Mouse (Mus musculus): Measurements from ENCODE around the gene Dnaic2. TPM values are rescaled to one million over a fixed set of nuclear protein-coding genes. Genes with fewer than 3 reads are reported as not detected.

Dnaic2 gene
- polyA plus RNA-seq, 1 experiment from 2014 or later: 0.25 TPM

DNA sequence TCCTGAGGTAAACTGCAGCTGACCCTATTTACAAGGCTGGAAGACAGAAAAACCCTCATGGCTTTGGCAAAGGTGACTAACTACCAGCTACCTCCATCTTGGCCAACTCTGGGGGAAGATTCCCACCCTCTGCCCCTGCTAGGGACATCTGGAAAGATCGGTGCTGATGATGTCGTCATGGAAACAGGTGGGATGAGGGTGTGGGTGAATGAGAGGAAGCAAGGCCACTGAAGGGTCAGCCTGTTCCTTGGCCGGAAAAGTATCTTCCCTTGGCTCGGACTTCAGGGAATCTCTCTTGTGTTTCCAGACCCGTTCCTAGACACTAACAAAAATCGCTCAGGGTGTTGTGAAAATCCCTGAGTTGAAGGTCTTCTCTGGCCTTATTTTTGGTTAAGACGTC, 11.7 kb upstream of the Dnaic2 start:
- H3K9ac ChIP-seq (ENCODE audit: low read length): no peak overlapping the region
- H3K27ac ChIP-seq (ENCODE audit: low read length): no peak overlapping the region
- ATAC-seq (ENCODE audit: insufficient read depth, low FRiP score): no peak
- no peaks in the 10 kb centered on the region for H3K9me3 ChIP-seq (replicated peaks; ENCODE audit: control insufficient read depth, low read length)
- 70% methylated on average over 7 of the region's 7 CpGs for WGBS
- no peak overlapping the region for H3K4me2 ChIP-seq (ENCODE audit: low read depth, low read length)
- H3K4me1 ChIP-seq (ENCODE audit: control insufficient read depth, insufficient read depth, low read length): no peaks in the 10 kb centered on the region
- H3K4me3 ChIP-seq (replicated peaks; ENCODE audit: low read length): no peak overlapping the region
- no peaks in the 10 kb centered on the region for H3K36me3 ChIP-seq (ENCODE audit: control insufficient read depth, insufficient read depth, low read length)
- no peaks in the 10 kb centered on the region for H3K27me3 ChIP-seq (ENCODE audit: control insufficient read depth, insufficient read depth, low read length)

DNA sequence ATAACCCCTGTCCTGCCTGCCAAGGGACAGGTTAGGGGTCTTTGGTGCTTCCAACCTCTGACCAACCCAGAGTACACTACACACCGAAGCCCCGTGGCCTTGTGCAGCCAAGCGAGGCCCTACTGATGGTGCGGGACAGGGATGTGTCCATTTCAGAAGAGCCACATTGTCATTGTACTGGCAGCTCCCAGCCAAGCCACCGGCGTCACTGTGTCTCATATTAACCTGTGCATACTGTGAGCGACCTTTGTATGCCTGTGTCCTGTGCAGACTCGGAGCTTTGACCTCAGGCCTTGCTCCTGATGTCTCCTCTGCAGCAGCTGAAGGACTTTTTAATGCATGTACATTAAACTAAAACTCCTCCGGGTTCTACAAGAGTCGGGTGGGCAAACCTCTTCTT, 6.7 kb upstream of the Dnaic2 start:
- peaks cover 9% of the 10 kb centered on the region for H3K4me1 ChIP-seq (ENCODE audit: control insufficient read depth, insufficient read depth, low read length)
- H3K27me3 ChIP-seq (ENCODE audit: control insufficient read depth, insufficient read depth, low read length): no peaks in the 10 kb centered on the region
- no peak overlapping the region for H3K4me3 ChIP-seq (replicated peaks; ENCODE audit: low read length)
- no peak overlapping the region for H3K4me2 ChIP-seq (ENCODE audit: low read depth, low read length)
- H3K27ac ChIP-seq (ENCODE audit: low read length): no peak overlapping the region
- 86% methylated on average over 10 of the region's 10 CpGs for WGBS
- no peaks in the 10 kb centered on the region for H3K36me3 ChIP-seq (ENCODE audit: control insufficient read depth, insufficient read depth, low read length)
- ATAC-seq (ENCODE audit: insufficient read depth, low FRiP score): no peak
- H3K9ac ChIP-seq (ENCODE audit: low read length): no peak overlapping the region
- no peaks in the 10 kb centered on the region for H3K9me3 ChIP-seq (replicated peaks; ENCODE audit: control insufficient read depth, low read length)

GRCm38 (mm10) chr11:114722438-114722837, 4.8 kb upstream of the Dnaic2 start:
- Histone ChIP-seq H3K36me3 (ENCODE audit: control insufficient read depth, insufficient read depth, low read length) (no peaks in the 10 kb centered on the region), H3K27me3 (ENCODE audit: control insufficient read depth, insufficient read depth, low read length) (no peaks in the 10 kb centered on the region), H3K4me2 (ENCODE audit: low read depth, low read length) (no peak overlapping the region), H3K4me3 (replicated peaks; ENCODE audit: low read length) (no peak overlapping the region), H3K27ac (ENCODE audit: low read length) (no peak overlapping the region), H3K4me1 (ENCODE audit: control insufficient read depth, insufficient read depth, low read length) (peaks cover 12% of the 10 kb centered on the region), H3K9me3 (replicated peaks; ENCODE audit: control insufficient read depth, low read length) (no peaks in the 10 kb centered on the region), H3K9ac (ENCODE audit: low read length) (no peak overlapping the region)
- 75% methylated on average over 8 of the region's 8 CpGs for WGBS
- ATAC-seq (ENCODE audit: insufficient read depth, low FRiP score): no peak

- H3K36me3 ChIP-seq (ENCODE audit: control insufficient read depth, insufficient read depth, low read length): no peaks in the 10 kb centered on the region
- no peaks in the 10 kb centered on the region for H3K27me3 ChIP-seq (ENCODE audit: control insufficient read depth, insufficient read depth, low read length)
- no peak for ATAC-seq (ENCODE audit: insufficient read depth, low FRiP score)
- H3K27ac ChIP-seq (ENCODE audit: low read length): no peak overlapping the region
- no peaks in the 10 kb centered on the region for H3K9me3 ChIP-seq (replicated peaks; ENCODE audit: control insufficient read depth, low read length)
- WGBS: 65% methylated on average over 13 of the region's 13 CpGs
- peaks cover 15% of the 10 kb centered on the region for H3K4me1 ChIP-seq (ENCODE audit: control insufficient read depth, insufficient read depth, low read length)
- H3K9ac ChIP-seq (ENCODE audit: low read length): no peak overlapping the region
- H3K4me2 ChIP-seq (ENCODE audit: low read depth, low read length): no peak overlapping the region
- no peak overlapping the region for H3K4me3 ChIP-seq (replicated peaks; ENCODE audit: low read length)
Measured at GRCm38 (mm10) chr11:114723030-114723429, 4.2 kb upstream of the Dnaic2 start.

GRCm38 (mm10) chr11:114724787-114725590, 2.2 kb upstream of the Dnaic2 start:
- Histone ChIP-seq H3K4me3 (replicated peaks; ENCODE audit: low read length) (no peak overlapping the region), H3K27ac (ENCODE audit: low read length) (peak overlapping the region; percentile 64), H3K9ac (ENCODE audit: low read length) (no peak overlapping the region), H3K36me3 (ENCODE audit: control insufficient read depth, insufficient read depth, low read length) (no peaks in the 10 kb centered on the region), H3K9me3 (replicated peaks; ENCODE audit: control insufficient read depth, low read length) (no peaks in the 10 kb centered on the region), H3K4me1 (ENCODE audit: control insufficient read depth, insufficient read depth, low read length) (peaks cover 15% of the 10 kb centered on the region), H3K27me3 (ENCODE audit: control insufficient read depth, insufficient read depth, low read length) (no peaks in the 10 kb centered on the region), H3K4me2 (ENCODE audit: low read depth, low read length) (no peak overlapping the region)
- peak; percentile 62; the same call in 1 of the 2 replicates for ATAC-seq (ENCODE audit: insufficient read depth, low FRiP score)
- 40% methylated on average over 11 of the region's 11 CpGs for WGBS

- Histone ChIP-seq H3K9ac (ENCODE audit: low read length) (no peak overlapping the region), H3K4me3 (replicated peaks; ENCODE audit: low read length) (no peak overlapping the region), H3K4me1 (ENCODE audit: control insufficient read depth, insufficient read depth, low read length) (peaks cover 15% of the 10 kb centered on the region), H3K27me3 (ENCODE audit: control insufficient read depth, insufficient read depth, low read length) (no peaks in the 10 kb centered on the region), H3K9me3 (replicated peaks; ENCODE audit: control insufficient read depth, low read length) (no peaks in the 10 kb centered on the region), H3K4me2 (ENCODE audit: low read depth, low read length) (peak overlapping the region; percentile 50), H3K36me3 (ENCODE audit: control insufficient read depth, insufficient read depth, low read length) (no peaks in the 10 kb centered on the region), H3K27ac (ENCODE audit: low read length) (no peak overlapping the region)
- ATAC-seq (ENCODE audit: insufficient read depth, low FRiP score): no peak
- 35% methylated on average over 5 of the region's 5 CpGs for WGBS
Measured at GRCm38 (mm10) chr11:114727826-114728186, 598 bp downstream of the Dnaic2 start.

GRCm38 (mm10) chr11:114728333-114728732, 1.1 kb downstream of the Dnaic2 start:
- H3K27ac ChIP-seq (ENCODE audit: low read length): no peak overlapping the region
- no peaks in the 10 kb centered on the region for H3K9me3 ChIP-seq (replicated peaks; ENCODE audit: control insufficient read depth, low read length)
- peaks cover 15% of the 10 kb centered on the region for H3K4me1 ChIP-seq (ENCODE audit: control insufficient read depth, insufficient read depth, low read length)
- no peak overlapping the region for H3K4me2 ChIP-seq (ENCODE audit: low read depth, low read length)
- H3K27me3 ChIP-seq (ENCODE audit: control insufficient read depth, insufficient read depth, low read length): no peaks in the 10 kb centered on the region
- no peak for ATAC-seq (ENCODE audit: insufficient read depth, low FRiP score)
- H3K9ac ChIP-seq (ENCODE audit: low read length): no peak overlapping the region
- no peak overlapping the region for H3K4me3 ChIP-seq (replicated peaks; ENCODE audit: low read length)
- H3K36me3 ChIP-seq (ENCODE audit: control insufficient read depth, insufficient read depth, low read length): no peaks in the 10 kb centered on the region
- WGBS: 58% methylated on average over 5 of the region's 5 CpGs

DNA sequence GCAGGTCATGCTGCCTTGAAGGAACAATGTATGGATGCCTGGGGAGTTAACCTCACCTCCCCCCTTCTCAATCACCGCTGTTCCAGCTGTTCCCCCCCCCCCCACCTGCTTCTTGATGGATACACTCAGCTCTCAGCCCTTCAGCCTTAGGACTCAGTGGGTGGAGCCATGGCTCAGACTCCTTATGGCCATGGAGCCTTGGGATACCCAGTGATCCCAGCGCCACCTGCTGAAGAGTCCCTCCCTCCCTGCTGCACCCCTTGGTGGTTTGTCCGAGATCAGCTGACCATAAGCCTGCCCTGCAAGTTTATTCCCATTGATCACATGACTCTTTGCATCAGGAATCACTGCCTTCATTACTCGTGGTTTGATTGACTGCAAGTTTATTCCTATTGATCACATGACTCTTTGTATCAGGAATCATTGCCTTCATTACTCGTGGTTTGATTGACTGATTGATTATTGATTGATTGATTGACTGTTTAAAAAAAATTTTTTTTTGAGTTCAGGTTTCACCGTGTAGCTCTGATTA, 2.7 kb downstream of the Dnaic2 start:
- Histone ChIP-seq H3K9ac (ENCODE audit: low read length) (no peak overlapping the region), H3K27me3 (ENCODE audit: control insufficient read depth, insufficient read depth, low read length) (no peaks in the 10 kb centered on the region), H3K27ac (ENCODE audit: low read length) (no peak overlapping the region), H3K4me1 (ENCODE audit: control insufficient read depth, insufficient read depth, low read length) (peaks cover 13% of the 10 kb centered on the region), H3K9me3 (replicated peaks; ENCODE audit: control insufficient read depth, low read length) (no peaks in the 10 kb centered on the region), H3K36me3 (ENCODE audit: control insufficient read depth, insufficient read depth, low read length) (no peaks in the 10 kb centered on the region), H3K4me3 (replicated peaks; ENCODE audit: low read length) (no peak overlapping the region), H3K4me2 (ENCODE audit: low read depth, low read length) (no peak overlapping the region)
- no peak for ATAC-seq (ENCODE audit: insufficient read depth, low FRiP score)
- 40% methylated on average over 6 of the region's 6 CpGs for WGBS

- H3K4me1 ChIP-seq (ENCODE audit: control insufficient read depth, insufficient read depth, low read length): peaks cover 5% of the 10 kb centered on the region
- H3K27me3 ChIP-seq (ENCODE audit: control insufficient read depth, insufficient read depth, low read length): no peaks in the 10 kb centered on the region
- H3K4me3 ChIP-seq (replicated peaks; ENCODE audit: low read length): no peak overlapping the region
- 91% methylated on average over 4 of the region's 4 CpGs for WGBS
- no peaks in the 10 kb centered on the region for H3K36me3 ChIP-seq (ENCODE audit: control insufficient read depth, insufficient read depth, low read length)
- no peak overlapping the region for H3K27ac ChIP-seq (ENCODE audit: low read length)
- ATAC-seq (ENCODE audit: insufficient read depth, low FRiP score): no peak
- H3K4me2 ChIP-seq (ENCODE audit: low read depth, low read length): no peak overlapping the region
- H3K9ac ChIP-seq (ENCODE audit: low read length): no peak overlapping the region
- no peaks in the 10 kb centered on the region for H3K9me3 ChIP-seq (replicated peaks; ENCODE audit: control insufficient read depth, low read length)
Measured at GRCm38 (mm10) chr11:114731711-114732110, 4.5 kb downstream of the Dnaic2 start.
